Mouse (Mus musculus) midbrain, embryonic 14.5 days (tissue): ENCODE measurements around the gene Tmem131l. TPM values are rescaled to one million over a fixed set of nuclear protein-coding genes. Genes with fewer than 3 reads are reported as not detected.

Experiments
- ATAC-seq: fragments of 200-750 bp; cut with Nextera tagmentation; 2 replicates; pipeline ENCODE4 v1.8.0; 2017; ENCODE audit warnings: moderate number of reproducible peaks, moderate library complexity; ENCODE audit not compliant: low FRiP score, low TSS enrichment
- DNase-seq: peaks from one replicate; pipeline ENCODE4 v3.0.0-alpha.2; 2015
- H3K27ac ChIP-seq: fragments of 300-500 bp; sonication (generic); replicated peaks from 2 replicates; pipeline ENCODE4 v1.5.1; 2014; ENCODE audit warnings: mild to moderate bottlenecking, low read depth, low read length, moderate library complexity
- H3K27me3 ChIP-seq: fragments of 300-500 bp; sonication (generic); 2 replicates; pipeline ENCODE4 v1.6.1; 2014; ENCODE audit warnings: low read length, control low read depth, mixed read lengths; ENCODE audit not compliant: control insufficient read depth, insufficient read depth
- H3K36me3 ChIP-seq: fragments of 300-500 bp; sonication (generic); 2 replicates; pipeline ENCODE4 v1.6.1; 2014; ENCODE audit warnings: low read length, control low read depth; ENCODE audit not compliant: control insufficient read depth, insufficient read depth
- H3K4me1 ChIP-seq: fragments of 300-500 bp; sonication (generic); 2 replicates; pipeline ENCODE4 v1.6.1; 2014; ENCODE audit warnings: mild to moderate bottlenecking, antibody characterized with exemption, low read length, control low read depth; ENCODE audit not compliant: control insufficient read depth, insufficient read depth
- H3K4me2 ChIP-seq: fragments of 300-500 bp; sonication (generic); 2 replicates; pipeline ENCODE4 v1.6.1; 2014; ENCODE audit warnings: mild to moderate bottlenecking, low read length, moderate library complexity
- H3K4me3 ChIP-seq: fragments of 300-500 bp; sonication (generic); replicated peaks from 2 replicates; pipeline ENCODE4 v1.5.1; 2014; ENCODE audit warnings: low read depth, low read length
- H3K9ac ChIP-seq: fragments of 300-500 bp; sonication (generic); replicated peaks from 2 replicates; pipeline ENCODE4 v1.6.1; 2014; ENCODE audit warnings: mild to moderate bottlenecking, low read length, moderate library complexity
- H3K9me3 ChIP-seq: fragments of 300-500 bp; sonication (generic); 2 replicates; pipeline ENCODE4 v1.6.1; 2016; ENCODE audit warnings: low read length, control low read depth, mixed read lengths; ENCODE audit not compliant: control insufficient read depth
- WGBS: fragments of 180-500 bp; shearing (Covaris S2); extraction: QIAGEN DNeasy Blood & Tissue Kit; methylation state at CpG from one replicate; pipeline ENCODE4 v1.1.7; 2014; 5-methylcytosine and 5-hydroxymethylcytosine counted together
- polyA plus RNA-seq: library from polyadenylated mRNA; unstranded; fragments of >200 nt; fragmentation: Nextera tagmentation; extraction: Ambion mirVana; gene quantifications from 2 replicates; pipeline ENCODE4 v1.2.1, GENCODE M21; 2014

Tmem131l gene
- polyA plus RNA-seq, 1 experiment from 2014 or later = 90.7 TPM

DNA sequence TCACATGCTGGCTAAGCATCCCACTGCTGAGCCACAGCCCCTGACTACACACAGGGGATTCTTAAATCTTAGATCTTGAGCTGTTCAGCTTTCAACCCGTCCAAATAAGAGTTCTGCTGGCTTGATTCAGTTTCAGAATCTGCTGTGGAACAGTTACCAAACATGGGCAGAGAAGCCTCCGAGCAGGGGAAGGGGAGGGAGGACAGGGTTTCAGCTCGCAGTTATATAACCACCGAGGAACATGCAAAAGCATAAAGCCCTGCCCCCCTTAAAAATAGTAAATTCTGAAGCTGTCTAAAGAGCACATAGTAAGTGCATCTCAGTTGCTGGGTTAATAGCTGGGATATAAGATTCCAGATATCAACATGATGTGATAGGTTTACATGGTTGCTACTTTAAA, 35.5 kb upstream of the Tmem131l start:
- no peaks in the 10 kb centered on the region for H3K4me1 ChIP-seq
- no peak overlapping the region for H3K9ac ChIP-seq
- no peaks in the 10 kb centered on the region for H3K27me3 ChIP-seq
- no peaks in the 10 kb centered on the region for H3K36me3 ChIP-seq
- no peak overlapping the region for H3K27ac ChIP-seq
- 82% methylated on average over 4 of the region's 4 CpGs for WGBS
- no peak for DNase-seq
- H3K9me3 ChIP-seq = no peaks in the 10 kb centered on the region
- ATAC-seq = no peak
- H3K4me2 ChIP-seq = no peak overlapping the region
- no peak overlapping the region for H3K4me3 ChIP-seq

DNA sequence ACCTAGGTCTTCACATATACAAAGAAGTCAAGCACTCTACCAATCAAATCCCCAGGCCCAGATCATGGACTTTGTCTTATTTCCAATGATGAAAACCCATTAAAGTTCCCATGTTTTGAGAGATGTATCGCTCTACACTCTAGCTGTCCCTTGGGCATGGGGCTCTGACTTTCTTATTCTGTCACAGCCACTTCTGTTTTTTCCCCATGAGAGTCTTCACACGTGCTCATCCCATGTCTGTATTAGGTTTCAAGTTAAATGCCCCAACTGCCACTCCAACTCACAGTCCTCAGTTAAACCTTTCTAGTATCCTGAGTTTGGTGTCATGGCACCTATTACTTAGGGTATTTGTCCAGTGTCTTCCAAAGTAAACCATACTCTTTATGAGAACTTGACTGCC, 34.8 kb upstream of the Tmem131l start:
- Histone ChIP-seq H3K4me2 (no peak overlapping the region), H3K4me3 (no peak overlapping the region), H3K4me1 (no peaks in the 10 kb centered on the region), H3K27ac (no peak overlapping the region), H3K27me3 (no peaks in the 10 kb centered on the region), H3K9me3 (no peaks in the 10 kb centered on the region), H3K9ac (no peak overlapping the region), H3K36me3 (no peaks in the 10 kb centered on the region)
- ATAC-seq (no peak), DNase-seq (no peak)
- 82% methylated on average over 2 of the region's 2 CpGs for WGBS

DNA sequence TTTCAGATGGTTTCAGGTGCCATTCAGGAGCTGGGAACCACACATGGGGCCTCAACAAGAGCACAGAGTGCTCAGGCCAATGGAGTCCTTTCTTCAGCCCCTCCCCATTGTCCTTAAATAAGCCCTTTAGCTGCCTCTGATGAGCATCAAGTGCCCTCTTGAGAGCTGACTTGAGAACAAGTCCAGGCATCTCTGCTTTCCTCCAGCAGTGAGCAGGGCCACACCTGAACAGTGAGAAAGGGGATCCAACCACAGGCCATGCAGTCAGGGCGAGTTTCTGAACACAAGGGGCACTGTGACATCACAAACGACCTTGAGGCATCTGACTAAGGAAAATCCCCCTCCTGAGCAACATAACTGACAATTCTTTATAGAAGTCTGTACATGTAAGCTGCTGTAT, 31.7 kb upstream of the Tmem131l start:
- H3K4me2 ChIP-seq = no peak overlapping the region
- ATAC-seq (no peak), DNase-seq (no peak)
- no peaks in the 10 kb centered on the region for H3K4me1 ChIP-seq
- H3K27me3 ChIP-seq = no peaks in the 10 kb centered on the region
- WGBS = 21% methylated on average over 2 of the region's 2 CpGs
- H3K36me3 ChIP-seq = no peaks in the 10 kb centered on the region
- H3K9ac ChIP-seq = no peak overlapping the region
- H3K27ac ChIP-seq = no peak overlapping the region
- H3K9me3 ChIP-seq = no peaks in the 10 kb centered on the region
- H3K4me3 ChIP-seq = no peak overlapping the region

DNA sequence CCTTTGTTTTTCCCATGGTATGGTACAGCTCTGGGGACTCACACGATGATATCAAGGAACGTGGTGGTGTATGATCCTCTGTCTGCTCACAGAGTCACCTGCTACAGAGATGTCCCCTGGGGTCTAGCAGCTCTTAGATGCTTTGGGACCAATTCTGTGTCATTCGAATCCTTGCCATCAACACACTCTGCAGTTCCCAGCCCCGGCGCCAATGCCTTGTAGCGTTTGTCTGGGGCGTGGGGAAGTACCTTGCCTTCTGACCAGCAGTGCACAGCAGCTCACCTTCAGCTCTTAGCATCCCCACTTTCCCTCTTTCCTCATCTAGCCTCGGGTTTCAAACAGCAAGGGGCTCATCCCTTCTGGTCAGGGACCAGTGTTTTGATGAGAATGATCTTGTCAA, 30.8 kb upstream of the Tmem131l start:
- no peak overlapping the region for H3K4me3 ChIP-seq

DNA sequence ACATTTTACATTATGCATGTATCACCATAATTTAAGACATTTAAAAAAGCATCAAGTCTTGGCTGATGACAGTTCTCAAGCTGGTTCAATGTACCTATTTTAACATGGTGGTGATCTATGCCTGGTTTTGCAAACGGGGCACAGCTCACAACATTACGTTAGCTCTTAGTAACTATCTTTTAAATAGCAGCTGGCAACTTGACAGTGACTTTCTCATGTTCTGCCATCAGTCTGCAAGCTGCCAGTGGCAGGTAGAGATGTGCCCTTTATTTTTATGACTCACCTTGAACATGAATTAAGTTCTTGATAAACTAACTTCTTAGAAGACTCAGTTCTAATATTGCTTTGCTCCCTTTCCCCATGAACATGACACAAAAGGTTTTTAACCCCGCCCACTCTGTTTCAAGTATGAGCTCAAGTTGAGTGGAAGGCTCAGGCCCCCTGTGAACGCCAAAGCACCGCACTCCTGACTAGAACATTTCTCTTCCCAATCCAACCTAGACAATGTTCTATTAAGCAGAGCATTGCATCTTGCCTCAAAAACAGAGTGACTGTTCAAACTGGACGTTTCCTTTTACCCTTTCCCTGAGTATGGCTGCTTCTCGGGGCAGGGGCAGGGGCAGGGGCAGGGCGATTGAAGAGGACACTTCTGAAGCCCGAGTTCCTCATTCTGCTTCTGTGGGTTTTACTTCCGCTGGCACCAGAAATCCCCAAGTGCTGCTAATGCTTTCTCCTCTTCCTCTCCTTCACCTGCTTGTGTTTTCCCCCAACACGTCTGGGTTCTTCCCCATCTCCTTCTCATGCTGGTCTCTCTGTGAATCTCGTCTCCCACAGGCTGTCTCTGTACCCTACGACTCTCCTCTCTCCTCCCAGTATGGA, 29.1 kb upstream of the Tmem131l start:
- WGBS = 89% methylated on average over 13 of the region's 13 CpGs
- H3K36me3 ChIP-seq = no peaks in the 10 kb centered on the region
- no peak overlapping the region for H3K4me3 ChIP-seq
- H3K4me1 ChIP-seq = no peaks in the 10 kb centered on the region
- no peak overlapping the region for H3K4me2 ChIP-seq
- no peaks in the 10 kb centered on the region for H3K9me3 ChIP-seq
- no peak overlapping the region for H3K27ac ChIP-seq
- no peak for DNase-seq
- no peaks in the 10 kb centered on the region for H3K27me3 ChIP-seq
- H3K9ac ChIP-seq = no peak overlapping the region
- ATAC-seq = no peak

More for the DNA sequence above, 30.8 kb upstream of the Tmem131l start:
- DNase-seq (no peak), ATAC-seq (no peak)
- H3K36me3 ChIP-seq = no peaks in the 10 kb centered on the region
- no peaks in the 10 kb centered on the region for H3K27me3 ChIP-seq
- H3K4me1 ChIP-seq = no peaks in the 10 kb centered on the region
- no peak overlapping the region for H3K27ac ChIP-seq
- WGBS = 89% methylated on average over 8 of the region's 8 CpGs
- no peak overlapping the region for H3K4me2 ChIP-seq
- no peaks in the 10 kb centered on the region for H3K9me3 ChIP-seq
- no peak overlapping the region for H3K9ac ChIP-seq

DNA sequence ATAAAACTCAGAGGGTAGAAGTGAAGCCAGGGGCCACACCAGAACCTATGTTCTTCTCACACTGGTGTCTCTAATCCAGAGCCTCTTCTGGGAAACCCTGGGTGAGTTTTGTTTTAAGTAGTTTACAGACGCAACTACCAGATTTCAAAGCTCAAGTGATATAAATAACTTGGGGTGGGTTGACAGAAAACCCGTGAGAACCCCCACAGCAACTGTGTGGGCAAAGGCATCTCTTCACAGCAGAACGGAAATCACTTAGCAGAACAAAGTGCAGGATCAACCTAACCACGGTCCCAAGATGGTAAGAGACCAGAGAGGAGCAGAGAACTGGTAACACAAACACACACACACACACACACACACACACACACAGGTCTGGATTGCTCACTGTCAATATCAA, 25.9 kb upstream of the Tmem131l start:
- Histone ChIP-seq H3K9me3 (no peaks in the 10 kb centered on the region), H3K4me1 (no peaks in the 10 kb centered on the region), H3K36me3 (no peaks in the 10 kb centered on the region), H3K4me3 (no peak overlapping the region), H3K27ac (no peak overlapping the region), H3K4me2 (no peak overlapping the region), H3K9ac (no peak overlapping the region), H3K27me3 (no peaks in the 10 kb centered on the region)
- WGBS = 91% methylated on average over 4 of the region's 4 CpGs
- DNase-seq (no peak), ATAC-seq (no peak)

DNA sequence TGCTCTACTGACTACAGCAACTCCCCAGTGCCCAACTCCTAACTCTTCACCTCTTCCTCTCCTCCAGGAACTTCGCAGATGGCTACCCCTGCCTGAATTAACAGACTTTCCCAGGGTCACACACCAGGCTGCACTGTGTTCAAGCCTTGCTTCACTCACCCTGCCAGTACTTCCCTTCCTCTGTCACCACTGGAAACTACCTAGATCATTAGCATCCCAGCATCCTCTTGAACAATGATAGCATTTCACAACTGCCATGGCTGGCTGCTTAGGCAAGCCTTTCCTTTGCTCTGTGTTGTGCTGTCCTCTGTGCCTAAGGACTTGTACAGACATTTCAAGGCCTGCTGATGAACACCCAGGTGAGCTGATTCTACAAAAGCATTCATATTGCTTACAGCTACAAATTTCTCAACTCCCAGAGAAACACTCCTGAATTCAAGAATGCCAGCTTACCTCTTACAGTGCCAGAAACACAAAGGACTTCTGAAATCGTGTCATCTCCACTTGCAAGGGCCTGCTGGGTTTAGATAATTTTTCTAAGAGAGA, 23.5 kb upstream of the Tmem131l start:
- ATAC-seq (no peak), DNase-seq (no peak)
- Histone ChIP-seq H3K27me3 (no peaks in the 10 kb centered on the region), H3K36me3 (no peaks in the 10 kb centered on the region), H3K4me2 (no peak overlapping the region), H3K9me3 (no peaks in the 10 kb centered on the region), H3K4me3 (no peak overlapping the region), H3K9ac (no peak overlapping the region), H3K27ac (no peak overlapping the region), H3K4me1 (no peaks in the 10 kb centered on the region)
- 92% methylated on average over 2 of the region's 2 CpGs for WGBS

DNA sequence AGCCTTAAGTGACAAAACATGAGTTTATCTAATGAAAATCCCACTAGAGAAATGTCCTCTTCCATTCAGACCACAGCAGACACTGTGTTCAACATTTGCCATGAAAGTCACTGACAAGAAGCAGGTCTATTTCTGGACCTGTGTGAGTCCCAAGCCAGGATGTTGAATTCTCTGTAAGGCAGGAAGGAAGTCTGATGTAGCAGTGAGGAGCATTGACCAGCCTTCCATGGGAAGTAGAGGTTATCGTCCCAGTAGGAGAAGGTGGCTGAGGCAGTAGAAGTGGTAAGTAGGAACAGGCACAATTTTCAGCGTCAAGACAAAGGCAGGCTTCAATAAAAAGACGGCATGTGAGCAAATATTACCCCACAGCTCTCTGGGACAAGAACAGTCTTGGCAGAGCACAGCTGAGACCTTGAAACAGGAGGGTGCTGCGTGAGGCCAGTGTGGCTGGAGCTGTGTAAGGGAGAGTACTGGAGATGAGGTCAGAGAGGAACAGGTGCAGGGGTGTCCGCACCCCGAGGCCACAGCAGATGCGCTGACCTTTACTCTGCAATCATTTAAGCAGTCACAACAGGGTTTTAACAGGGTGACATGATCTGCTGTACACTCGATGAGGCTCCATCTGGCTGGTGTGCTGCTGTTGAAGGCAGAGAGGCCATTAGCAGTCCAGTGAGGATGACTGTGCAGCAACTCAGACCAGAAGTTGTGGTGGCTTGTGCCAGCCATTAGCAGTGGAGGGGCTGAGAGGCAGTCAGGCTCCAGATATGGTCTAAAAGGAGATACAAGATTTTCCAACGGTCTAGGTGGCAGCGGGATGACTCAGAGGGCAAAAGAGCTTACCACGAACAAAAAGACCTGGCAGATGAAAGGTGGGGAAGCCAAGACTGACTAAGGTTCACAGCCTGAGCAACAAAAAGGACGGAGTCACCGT, 21.8 kb upstream of the Tmem131l start:
- 82% methylated on average over 13 of the region's 13 CpGs for WGBS

More for the DNA sequence above, 21.8 kb upstream of the Tmem131l start:
- H3K4me1 ChIP-seq = no peaks in the 10 kb centered on the region
- no peak overlapping the region for H3K27ac ChIP-seq
- ATAC-seq = no peak
- no peaks in the 10 kb centered on the region for H3K9me3 ChIP-seq
- no peaks in the 10 kb centered on the region for H3K27me3 ChIP-seq
- H3K9ac ChIP-seq = no peak overlapping the region
- H3K4me3 ChIP-seq = no peak overlapping the region
- no peaks in the 10 kb centered on the region for H3K36me3 ChIP-seq
- no peak for DNase-seq
- H3K4me2 ChIP-seq = no peak overlapping the region
